Mouse (Mus musculus) urinary bladder, adult 18-20 months (tissue): Measurements from ENCODE around the gene Mab21l2.

Source experiments
- DNase-seq, 2 experiments: peaks; one replicate each; pipeline ENCODE4 v3.0.0; 2022; ENCODE audit warnings: low spot score in 2 of 2, mixed read lengths in 2 of 2

The Mab21l2 gene

DNA sequence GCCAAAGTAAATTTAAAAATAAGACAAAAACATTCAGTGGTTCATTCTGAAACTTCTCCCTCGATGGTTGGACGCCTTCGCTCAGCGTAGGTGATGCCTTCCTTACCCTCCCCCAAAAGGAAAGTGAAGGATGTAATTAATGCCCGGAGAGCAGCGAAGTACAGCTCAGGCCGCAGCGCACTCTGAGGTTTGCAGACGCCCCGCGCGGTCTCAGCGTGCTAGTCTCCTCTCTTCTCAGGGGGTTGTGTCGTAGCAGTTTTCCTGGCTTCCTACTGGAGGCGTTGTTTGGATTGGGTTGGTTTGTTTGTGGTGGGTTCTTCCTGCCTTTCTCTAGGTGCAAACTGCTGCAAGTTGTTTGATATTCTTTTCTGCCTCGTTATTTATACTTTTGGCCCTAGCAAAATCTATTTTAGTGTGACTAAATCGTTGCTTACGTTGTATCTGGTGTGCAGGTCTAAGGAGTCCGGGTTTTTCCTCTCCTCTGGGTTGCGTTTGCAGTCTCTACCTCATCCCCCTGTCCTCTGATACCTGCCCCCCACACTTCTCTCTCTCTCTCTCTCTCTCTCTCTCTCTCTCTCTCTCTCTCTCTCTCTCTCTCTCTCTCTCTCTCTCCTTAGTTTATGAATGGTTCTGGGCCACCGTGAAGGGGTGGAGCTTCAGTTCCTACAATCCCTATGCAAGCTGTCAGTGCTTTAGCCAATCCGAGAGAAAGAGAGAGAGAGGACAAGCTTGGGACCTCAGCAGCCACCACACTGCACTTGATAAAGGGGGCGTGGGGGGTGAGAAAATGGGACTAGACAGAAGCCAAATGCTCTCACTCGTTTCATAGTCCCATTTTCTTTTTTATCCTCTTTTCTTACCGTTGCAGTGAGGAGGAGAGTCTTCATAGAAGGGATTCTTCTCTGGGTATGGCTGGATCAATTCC lies at the start of gene Mab21l2:
TSS of gene Mab21l2 (minus strand) at position 539 of the 925 bp plus-strand sequence.
- no peak for DNase-seq

DNA sequence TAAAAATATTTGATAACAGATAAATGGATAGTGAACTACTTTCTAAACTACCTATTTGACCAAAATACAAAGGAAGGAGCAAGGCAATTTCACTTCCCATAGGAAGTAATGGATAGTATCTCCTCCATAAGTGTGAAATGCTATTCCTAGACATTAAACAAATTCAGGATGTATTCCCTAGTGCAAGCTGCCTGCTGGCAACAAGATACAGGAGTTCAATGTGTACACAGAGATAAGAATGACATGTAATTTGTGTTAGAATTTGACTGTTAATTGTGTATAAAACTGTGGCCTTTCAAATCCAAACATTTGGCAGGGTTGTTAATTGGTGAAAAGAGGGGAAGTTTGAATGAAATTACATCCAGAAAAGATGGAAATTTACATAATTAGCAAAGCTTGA lies 26.9 kb upstream of the Mab21l2 start:
- DNase-seq = no peak

DNA sequence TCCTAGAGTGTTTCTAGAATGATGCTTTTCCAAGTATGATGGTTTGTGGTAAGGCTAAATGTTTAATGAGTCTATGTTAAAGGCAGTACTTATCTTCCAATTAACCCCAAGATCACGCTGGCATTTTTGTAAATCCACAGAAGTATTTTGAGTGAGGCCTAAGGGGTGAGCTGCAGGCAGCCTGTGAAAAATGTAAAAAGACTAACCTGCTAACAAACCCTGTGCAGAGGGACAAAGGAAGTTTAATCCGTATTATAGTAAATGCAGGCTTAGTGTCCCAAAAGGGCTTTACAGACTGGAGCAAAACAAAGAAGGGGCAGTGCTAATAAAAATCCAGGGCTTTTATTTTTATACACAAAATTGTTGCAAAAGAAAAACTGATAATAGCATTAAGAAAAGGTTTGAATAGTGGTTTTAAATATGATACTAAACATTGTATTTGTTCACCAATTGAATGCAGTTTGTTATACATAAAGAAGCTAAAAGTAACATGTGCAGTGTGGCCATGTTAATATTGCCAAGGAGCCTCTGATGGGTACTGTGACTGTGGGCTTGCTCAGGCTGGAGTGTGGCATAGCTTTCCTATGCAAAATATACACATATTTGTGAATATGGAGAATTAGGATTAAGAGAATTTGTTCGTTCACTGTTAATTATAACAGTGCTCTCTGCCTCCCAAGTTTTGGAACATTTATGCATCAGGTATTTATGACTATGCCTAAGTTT lies 24.3 kb upstream of the Mab21l2 start:
- no peak for DNase-seq

DNA sequence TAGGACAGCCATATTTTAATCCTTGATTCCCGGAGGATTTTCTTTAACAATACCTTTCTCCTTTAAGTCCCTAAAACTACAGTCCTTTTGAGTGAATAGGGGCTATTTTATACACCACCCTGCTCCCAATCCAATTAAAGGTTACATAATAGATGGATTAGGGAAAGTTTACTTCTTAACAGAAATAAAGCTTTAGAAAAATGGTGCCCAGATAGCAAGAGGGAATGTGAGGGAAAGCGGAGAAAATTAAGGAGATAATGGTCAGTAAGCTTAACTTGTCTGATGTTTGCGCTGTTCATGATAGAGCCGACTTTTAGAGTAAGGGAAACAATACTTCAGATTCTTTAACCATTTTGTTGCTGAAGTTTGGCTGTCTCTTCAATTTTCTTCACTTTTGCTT lies 23.1 kb upstream of the Mab21l2 start:
- no peak for DNase-seq

- no peak for DNase-seq
These were observed 18.9 kb upstream of the Mab21l2 start for GRCm38 (mm10) chr3:86567312-86567711.

DNA sequence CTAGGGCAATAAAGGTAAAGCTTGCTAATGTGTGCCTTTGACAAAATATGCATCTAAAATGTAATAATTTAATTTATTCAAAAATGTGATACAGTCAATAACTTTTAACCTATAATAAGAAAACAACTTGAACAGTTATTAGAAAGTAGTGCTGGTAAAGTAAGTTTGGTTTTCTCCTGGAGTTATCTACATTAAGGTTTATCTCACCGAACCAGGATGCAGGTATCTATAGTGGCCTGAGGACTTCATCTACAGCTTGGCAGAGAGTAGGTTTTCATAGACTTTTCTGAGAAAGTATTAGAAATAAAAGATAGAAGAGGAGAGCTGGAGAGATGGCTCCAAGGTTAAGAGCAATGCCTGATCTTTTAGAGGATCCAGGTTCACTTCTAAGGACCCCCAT lies 13.0 kb upstream of the Mab21l2 start:
- no peak for DNase-seq

DNA sequence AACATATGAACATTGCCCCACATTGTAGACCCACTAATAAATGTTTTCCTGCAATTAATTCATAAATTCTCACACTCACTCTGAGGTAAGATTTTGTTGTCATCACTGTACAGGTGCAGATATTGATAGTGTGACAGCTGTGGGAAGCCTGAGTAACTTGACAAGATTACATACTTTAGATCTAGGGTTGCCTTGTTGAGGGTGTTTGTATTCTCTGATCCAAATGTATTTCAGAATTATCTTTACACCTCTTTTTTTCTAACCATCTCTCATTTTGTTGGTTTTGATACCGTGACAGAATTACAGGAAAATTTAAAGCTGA lies 12.6 kb upstream of the Mab21l2 start:
- no peak for DNase-seq

DNA sequence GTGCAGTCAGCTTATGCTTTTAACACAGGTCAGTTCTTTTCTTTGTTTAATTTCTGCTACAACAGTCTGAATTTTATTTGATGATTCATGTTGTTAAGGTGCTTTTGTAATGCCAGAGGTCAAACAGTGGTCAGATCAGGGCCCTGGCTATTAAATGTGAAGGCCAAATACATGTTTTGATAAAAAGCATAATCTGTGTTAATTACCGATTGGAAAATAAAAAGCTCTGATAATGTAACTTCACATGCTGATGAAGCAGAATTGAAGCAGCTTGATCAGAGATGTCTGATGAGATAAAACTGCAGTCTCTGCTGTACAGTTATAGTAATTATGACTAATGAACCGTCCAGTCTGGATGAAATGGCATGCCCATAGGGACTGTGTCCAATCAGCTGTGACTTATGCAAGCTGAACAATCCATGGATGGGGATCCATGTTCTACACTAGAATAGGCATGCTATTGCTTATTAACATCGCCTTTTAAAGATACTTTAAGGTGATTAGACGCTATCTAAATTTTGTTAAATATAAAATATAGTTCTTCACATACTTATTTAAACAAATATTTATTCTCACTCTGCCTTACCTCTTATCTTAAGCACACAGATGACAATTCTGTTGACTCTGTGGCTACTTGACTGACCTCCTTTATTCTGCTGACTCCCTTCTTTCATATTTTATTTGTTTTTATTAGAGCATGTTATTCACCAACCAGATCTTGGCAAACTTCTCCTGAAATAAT lies 12.0 kb upstream of the Mab21l2 start:
- DNase-seq = no peak

DNA sequence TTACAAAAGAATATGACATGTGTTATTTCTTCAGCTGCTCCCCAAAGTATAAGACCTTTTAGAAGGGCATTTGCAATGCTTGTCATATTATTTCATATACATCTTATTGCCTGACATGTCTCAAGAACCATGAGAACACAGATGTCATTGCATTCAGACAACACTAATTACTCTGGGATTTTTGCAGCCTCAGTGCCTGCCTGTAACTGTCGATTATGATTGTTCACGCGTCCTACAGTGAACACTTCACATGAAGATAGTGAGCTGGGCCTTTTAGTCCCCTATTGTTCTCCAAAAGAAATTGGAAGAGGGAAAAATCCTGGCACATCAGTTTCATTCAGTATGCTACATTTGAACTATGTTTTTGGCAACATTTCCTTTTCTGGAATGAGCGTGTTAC lies 11.2 kb upstream of the Mab21l2 start:
- DNase-seq = no peak

DNA sequence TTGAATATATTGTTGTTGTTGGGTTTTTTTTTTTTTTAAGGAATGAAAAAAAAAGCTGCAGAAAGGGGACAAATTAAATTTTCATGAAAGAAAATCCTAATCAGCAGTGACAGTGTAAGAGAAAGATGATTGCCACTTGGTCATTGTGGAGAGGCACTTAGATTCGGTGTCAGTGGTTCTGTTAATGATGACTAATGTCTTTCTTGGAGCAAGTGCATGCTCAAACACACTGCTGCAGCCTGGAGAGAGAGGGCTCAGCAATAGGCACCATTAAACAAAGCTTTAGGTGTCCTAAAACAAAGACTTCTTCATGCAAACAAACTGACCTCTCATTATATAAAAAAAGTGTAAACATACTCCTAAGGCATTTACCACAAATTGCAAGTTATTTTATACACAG lies 10.5 kb upstream of the Mab21l2 start:
- DNase-seq = no peak

DNA sequence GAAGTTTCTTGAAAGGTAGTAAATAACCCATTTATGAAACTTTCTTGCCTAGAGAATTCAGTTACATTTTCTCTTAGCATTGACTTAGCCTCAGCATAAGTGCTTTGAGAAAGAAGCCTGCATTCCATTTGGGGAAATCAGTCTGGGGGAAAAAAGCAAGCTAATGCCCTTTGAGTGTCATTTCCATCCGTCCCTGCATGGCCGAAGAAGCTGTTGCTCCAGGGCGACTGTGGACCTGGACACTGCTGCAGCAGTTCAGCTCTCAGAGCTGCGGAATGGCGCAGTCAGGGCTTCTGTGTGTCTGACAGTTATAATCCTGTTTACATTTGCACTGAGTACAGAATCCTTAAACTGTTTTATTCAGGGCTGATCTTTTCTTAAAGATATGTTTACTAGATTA lies 3.7 kb upstream of the Mab21l2 start:
- DNase-seq = no peak

DNA sequence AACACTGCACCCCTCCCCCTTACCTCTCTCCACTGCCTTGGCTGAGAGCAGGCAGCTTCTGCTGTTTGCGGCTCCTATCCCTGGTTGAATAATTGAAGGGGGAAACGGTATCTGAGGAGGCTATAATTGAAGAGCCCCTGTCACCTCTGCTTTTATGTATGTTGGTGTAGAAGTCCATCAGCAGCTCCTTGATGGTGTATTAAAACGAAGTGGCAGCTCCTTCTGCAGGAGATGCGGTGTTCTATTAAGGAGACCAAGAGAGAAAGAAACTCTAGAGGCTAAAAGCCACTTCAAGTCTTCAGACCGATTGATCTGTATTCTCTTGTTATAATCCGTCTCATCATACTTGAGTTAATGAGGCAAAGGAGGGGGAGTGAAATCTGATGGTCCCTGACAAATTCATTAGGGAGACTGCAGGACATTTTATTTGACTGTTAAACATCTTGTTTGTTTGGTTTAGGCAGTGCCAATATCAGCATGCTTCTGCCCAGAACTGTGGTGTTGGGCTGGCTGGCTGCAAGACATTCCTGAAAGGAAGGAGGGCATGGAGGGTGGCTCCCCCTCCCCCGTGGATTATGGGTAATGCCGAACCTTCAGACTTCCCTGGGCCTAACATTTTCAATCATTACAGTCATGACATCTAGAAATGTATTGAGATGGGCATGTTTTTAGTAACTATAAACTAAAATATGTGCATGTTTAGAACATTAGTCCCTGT lies 2.7 kb upstream of the Mab21l2 start:
- no peak for DNase-seq

DNA sequence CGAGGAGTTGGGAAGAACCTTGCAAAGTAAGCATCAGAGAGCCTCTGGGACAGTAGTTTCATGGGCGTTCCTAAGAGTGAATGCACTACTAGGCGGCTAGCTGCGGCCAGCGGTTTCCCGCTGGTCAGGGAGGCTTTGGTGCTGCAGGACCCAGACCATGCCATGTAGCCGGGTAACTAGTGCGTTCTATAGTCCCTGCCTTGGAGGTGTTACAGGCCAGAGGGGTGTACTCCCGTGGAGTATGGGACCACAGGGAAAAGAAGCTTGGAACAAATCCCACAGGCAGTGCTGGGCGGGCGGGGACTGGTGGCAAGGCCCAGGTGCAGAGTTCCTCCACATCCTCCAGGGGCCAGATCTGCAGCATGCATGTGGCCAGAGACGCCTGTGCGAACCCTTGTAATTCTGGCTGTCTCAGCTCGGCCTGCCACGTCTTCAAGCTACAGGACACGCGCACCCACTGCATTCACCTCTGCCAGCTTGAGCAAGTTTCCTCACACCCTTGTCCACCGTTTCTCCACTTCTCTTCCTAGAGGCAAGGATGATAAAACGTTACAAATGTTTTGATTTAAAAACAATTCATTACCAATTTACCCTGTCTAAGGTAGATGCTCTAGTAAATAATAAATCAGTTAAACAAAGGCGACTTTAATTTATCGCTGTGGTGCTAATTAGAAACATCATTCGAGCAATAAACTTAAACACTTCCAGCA lies 2.0 kb upstream of the Mab21l2 start:
- DNase-seq = no peak

GRCm38 (mm10) chr3:86547251-86547791 lies 1.1 kb downstream of the Mab21l2 start:
- no peak for DNase-seq

- no peak for DNase-seq
These were observed 1.8 kb downstream of the Mab21l2 start for GRCm38 (mm10) chr3:86546471-86547250.

DNA sequence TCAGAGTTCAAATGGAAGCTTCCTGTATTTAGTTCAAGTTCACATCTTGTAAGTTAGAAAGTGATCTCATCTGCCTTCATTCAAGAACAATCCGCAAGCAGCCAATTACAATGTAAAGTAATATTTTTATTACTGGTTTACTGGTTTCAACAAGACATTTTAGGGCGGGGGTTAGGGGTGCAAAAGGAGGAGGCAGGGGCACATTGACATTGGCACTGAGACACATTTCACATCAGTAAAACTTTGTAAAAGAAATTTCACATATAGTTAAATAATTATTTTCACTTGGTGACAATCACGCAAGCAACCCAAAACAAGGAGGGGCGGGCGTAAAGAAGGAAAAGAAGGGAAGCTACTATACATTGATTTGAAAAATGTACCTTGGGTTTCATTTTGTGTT lies 2.5 kb downstream of the Mab21l2 start:
- no peak for DNase-seq

DNA sequence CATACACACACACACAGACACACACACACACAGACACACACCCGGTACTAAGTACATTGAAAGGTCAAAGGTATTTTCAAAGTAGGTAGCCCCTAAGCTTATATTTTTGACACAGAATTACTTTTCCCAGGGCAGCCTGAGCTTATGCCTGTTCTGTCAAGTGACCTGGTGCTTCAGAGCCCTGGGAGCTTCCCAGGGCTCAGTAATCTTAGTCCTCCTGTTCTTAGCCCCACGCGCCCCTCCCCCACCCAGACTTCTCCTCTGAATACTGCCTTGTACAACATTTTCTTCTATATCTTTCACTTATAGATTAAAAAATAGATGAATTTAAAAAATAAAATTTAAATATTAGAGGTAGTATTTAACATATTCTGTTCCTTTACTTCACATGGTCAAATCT lies 3.6 kb downstream of the Mab21l2 start:
- DNase-seq = no peak

DNA sequence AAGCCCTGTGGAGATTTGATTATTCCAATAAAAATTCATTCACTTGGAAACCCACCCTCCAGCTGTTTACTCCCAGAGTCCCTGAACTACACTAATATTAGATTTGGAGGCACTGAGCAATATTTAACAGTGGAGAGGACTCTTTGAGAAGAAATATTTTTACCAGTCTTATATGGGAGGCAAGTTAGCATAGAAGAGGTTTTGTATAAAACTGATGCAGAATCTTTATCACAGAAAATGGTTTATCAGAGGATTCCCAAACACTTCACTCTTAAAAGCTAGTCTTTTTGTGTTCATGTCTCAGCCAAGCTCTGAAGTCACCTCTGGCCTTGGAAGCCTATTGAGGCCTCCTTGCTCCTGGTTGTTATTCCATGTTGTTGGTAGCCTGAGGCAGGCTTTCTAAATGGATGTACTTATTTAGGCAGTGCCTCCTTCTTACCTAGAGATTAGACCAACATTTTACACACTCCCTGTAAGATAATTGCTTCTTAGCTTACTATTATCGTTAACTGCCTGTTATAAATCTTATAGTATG lies 6.5 kb downstream of the Mab21l2 start:
- DNase-seq = no peak

- no peak for DNase-seq
These were observed 7.3 kb downstream of the Mab21l2 start for GRCm38 (mm10) chr3:86541074-86541614.
